Mouse (Mus musculus): ENCODE data around the gene Tmem97. TPM values are rescaled to one million over a fixed set of nuclear protein-coding genes. Genes with fewer than 3 reads are reported as not detected.
A peak's percentile ranks its signal among the peaks of the same experiment; 100 is the strongest.

The Tmem97 gene
- total and polyA plus RNA-seq, 3 experiments: 166 to 215 (median 207) TPM

DNA sequence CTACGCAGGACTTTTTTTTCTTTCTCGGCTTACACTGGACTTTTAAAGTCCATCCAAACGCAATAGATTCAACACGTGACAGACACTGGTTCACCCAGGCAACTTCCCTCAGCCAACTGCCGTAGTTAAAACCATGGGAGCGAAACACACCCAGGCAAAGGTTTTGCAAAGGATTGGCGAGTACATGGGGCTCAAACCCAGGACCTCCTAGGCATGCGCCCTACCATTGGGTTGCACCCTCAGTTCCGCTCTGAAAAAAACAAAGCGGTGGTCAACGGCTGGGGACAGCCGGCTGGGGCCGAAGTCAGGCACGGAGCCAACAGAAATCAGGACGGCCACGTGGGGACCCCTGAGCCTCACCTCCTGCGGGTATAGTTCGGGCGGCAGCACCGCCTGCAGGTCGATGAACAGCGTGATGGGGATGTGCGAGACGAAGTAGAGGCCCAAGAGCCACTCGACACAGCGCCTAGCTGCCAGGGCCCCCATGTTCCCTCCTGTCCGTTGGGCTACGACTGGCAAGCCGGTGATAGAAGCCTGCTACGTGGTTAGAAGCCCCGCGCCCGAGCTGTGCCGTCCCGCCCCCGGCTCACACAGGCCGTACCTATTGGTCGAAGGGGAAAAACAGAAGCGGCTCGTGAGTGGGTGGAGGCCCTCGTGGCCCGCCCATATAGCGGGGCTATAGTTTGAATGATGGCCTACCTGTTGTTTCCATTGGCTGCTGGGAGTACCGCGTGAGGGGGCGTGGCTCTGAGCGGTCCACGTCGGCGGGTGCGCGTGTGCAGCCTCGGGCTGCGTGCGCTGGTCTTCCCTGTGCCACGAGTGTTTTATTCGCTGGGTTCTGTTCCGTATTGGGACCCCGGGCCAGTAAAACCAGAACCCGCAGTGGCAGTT lies at the start of gene Tmem97 (continued):
- TF ChIP-seq TCF12 (IDR thresholded peaks at IDR 0.05; ENCODE audit: low read depth, low read length) (peak; percentile 70), GATA1 (IDR thresholded peaks at IDR 0.05; ENCODE audit: low read depth, low read length) (no peak), EP300 (IDR thresholded peaks at IDR 0.05; ENCODE audit: low read depth in 1 of 2, low read length in 2 of 2) (peak in 1 of 2 experiments; percentile 18; a peak in 2 of 4 replicates), KAT2A (conservative IDR thresholded peaks at IDR 0.05; ENCODE audit: low read depth, low read length) (peak; percentile 53), CHD2 (IDR thresholded peaks at IDR 0.05; ENCODE audit: low read length) (peak; percentile 85)

DNA sequence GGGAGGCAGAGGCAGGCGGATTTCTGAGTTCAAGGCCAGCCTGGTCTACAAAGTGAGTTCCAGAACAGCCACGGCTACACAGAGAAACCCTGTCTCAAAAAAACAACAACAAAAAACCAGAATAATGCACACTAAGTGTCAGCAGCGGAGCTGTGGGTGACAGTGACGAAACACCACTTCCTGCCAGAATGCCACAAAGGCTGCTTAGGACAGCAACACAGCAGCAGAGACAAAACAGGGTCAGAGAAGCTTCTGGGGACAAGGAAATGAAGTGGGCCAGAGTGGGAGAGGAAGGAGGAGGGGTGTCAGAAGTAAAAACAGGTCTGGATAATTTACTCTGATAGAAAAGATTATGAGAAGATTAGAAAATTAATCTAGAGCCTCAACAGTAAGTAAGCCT lies 49.5 kb upstream of the Tmem97 start:
- Histone ChIP-seq H3K79me2 (ENCODE audit: control insufficient read depth, insufficient read depth, low read length, poor library complexity) (no peaks in the 10 kb centered on the region), H3K27ac (ENCODE audit: control insufficient read depth, low read depth, low read length) (no peak overlapping the region), H3K4me1 (ENCODE audit: control insufficient read depth in 1 of 2, insufficient read depth in 2 of 2, low read length in 2 of 2) (peaks cover 30 to 36% of the 10 kb centered on the region in 2 experiments), H3K36me3 (ENCODE audit: control insufficient read depth in 1 of 2, insufficient read depth in 2 of 2, low read length in 2 of 2) (peaks cover 0 to 37% of the 10 kb centered on the region in 2 experiments; a peak in 2 of 4 replicates), H3K27me3 (ENCODE audit: control insufficient read depth in 1 of 2, insufficient read depth in 2 of 2, low read length in 2 of 2) (no peaks in the 10 kb centered on the region), H3K9me3 (replicated peaks; ENCODE audit: insufficient read depth, low read length) (no peaks in the 10 kb centered on the region), H3K4me3 (ENCODE audit: control insufficient read depth in 1 of 2, insufficient read depth in 1 of 2, low read depth in 2 of 2, low read length in 2 of 2) (no peak overlapping the region), H3K9ac (ENCODE audit: control insufficient read depth, low read depth, low read length, poor library complexity, severe bottlenecking) (no peak overlapping the region)
- DNase-seq (ENCODE audit: low read depth, low spot score): no peak
- TF ChIP-seq TAL1 (IDR thresholded peaks at IDR 0.05; ENCODE audit: low read length) (no peak), HCFC1 (IDR thresholded peaks at IDR 0.05; ENCODE audit: low read depth, low read length) (no peak), POLR2AphosphoS2 (IDR thresholded peaks at IDR 0.05; ENCODE audit: low read length) (no peak), MEF2A (IDR thresholded peaks at IDR 0.05; ENCODE audit: extremely low read depth, insufficient replicate concordance, low read depth, low read length, poor library complexity, severe bottlenecking) (no peak), MYC (IDR thresholded peaks at IDR 0.05; ENCODE audit: low read depth, low read length) (no peak), MXI1 (IDR thresholded peaks at IDR 0.05; ENCODE audit: low read depth, low read length) (no peak), USF2 (IDR thresholded peaks at IDR 0.05; ENCODE audit: borderline replicate concordance in 1 of 2, insufficient read depth in 1 of 2, low read depth in 1 of 2, low read length in 2 of 2) (no peak), NRF1 (IDR thresholded peaks at IDR 0.05; ENCODE audit: insufficient read depth, low read depth, low read length, poor library complexity, severe bottlenecking) (no peak)

DNA sequence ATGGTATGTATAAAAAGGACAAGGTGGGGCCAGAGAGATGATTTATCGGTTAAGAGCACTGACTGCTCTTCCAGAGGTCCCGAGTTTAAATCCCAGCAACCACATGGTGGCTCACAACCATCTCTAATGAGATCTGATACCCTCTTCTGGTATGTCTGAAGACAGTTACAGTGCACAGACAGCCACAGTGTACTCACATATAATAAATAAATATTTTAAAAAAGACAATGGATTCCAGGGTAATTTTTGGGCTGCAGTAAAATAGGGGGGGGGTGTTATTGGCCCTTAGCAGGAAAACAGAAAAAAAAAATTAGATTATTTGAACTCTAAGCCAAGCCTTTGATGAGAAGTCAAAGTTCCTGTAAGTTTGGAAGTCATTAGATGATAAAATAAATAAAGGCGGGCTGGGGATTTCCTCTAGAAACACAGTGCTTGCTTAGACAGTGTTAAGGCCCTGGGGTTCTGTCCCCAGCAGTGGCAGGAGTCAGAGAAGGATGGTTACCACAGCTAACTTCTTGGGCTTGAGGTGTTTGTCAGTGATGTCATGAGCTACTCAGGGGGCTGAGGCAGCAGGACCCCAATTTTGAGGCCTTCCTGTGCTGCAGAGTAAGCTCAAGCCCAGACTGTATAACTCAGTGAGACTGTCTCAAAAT lies 48.3 kb upstream of the Tmem97 start:
- TF ChIP-seq USF2 (IDR thresholded peaks at IDR 0.05; ENCODE audit: borderline replicate concordance in 1 of 2, insufficient read depth in 1 of 2, low read depth in 1 of 2, low read length in 2 of 2): no peak
- no peak for TF ChIP-seq TBP (IDR thresholded peaks at IDR 0.05; ENCODE audit: low read depth, low read length)
- no peak for TF ChIP-seq MXI1 (IDR thresholded peaks at IDR 0.05; ENCODE audit: low read depth, low read length)
- TF ChIP-seq ZKSCAN1 (IDR thresholded peaks at IDR 0.05; ENCODE audit: low read depth, low read length): no peak
- Histone ChIP-seq H3K4me1 (ENCODE audit: control insufficient read depth in 1 of 2, insufficient read depth in 2 of 2, low read length in 2 of 2) (peaks cover 36% of the 10 kb centered on the region in 2 experiments), H3K9me3 (replicated peaks; ENCODE audit: insufficient read depth, low read length) (no peaks in the 10 kb centered on the region), H3K9ac (ENCODE audit: control insufficient read depth, low read depth, low read length, poor library complexity, severe bottlenecking) (no peak overlapping the region), H3K36me3 (ENCODE audit: control insufficient read depth in 1 of 2, insufficient read depth in 2 of 2, low read length in 2 of 2) (peaks cover 0 to 37% of the 10 kb centered on the region in 2 experiments; a peak in 2 of 4 replicates), H3K27ac (ENCODE audit: control insufficient read depth, low read depth, low read length) (no peak overlapping the region), H3K27me3 (ENCODE audit: control insufficient read depth in 1 of 2, insufficient read depth in 2 of 2, low read length in 2 of 2) (no peaks in the 10 kb centered on the region), H3K4me3 (ENCODE audit: control insufficient read depth in 1 of 2, insufficient read depth in 1 of 2, low read depth in 2 of 2, low read length in 2 of 2) (no peak overlapping the region), H3K79me2 (ENCODE audit: control insufficient read depth, insufficient read depth, low read length, poor library complexity) (no peaks in the 10 kb centered on the region)
- DNase-seq (ENCODE audit: low read depth, low spot score): no peak

Measured in MEL (cell line).